Mouse (Mus musculus): ENCODE results near the gene Ahctf1. TPM values are rescaled to one million over a fixed set of nuclear protein-coding genes. Genes with fewer than 3 reads are reported as not detected.

Gene Ahctf1
- polyA plus RNA-seq, 1 experiment from 2014 or later, result 17.5 TPM

Other genes with a start within 250 kb of the Ahctf1 start
- 156 and 157 TPM in 2 replicates for gene Sccpdh, start 135.5 kb downstream of the Ahctf1 start, polyA plus RNA-seq (2015; fragmentation: Nextera tagmentation; extraction: Ambion mirVana)
- not detected in 2 replicates for gene Kif28, start 58.4 kb downstream of the Ahctf1 start, polyA plus RNA-seq (2015; fragmentation: Nextera tagmentation; extraction: Ambion mirVana)
- not detected in 2 replicates for gene Gm10518, start 304 bp downstream of the Ahctf1 start, polyA plus RNA-seq (2015; fragmentation: Nextera tagmentation; extraction: Ambion mirVana)
- 20.3 and 21.3 TPM in 2 replicates for gene Cdc42bpa, start 156.8 kb upstream of the Ahctf1 start, polyA plus RNA-seq (2015; fragmentation: Nextera tagmentation; extraction: Ambion mirVana)

Measured in neural tube, embryonic 13.5 days (tissue).